Mouse (Mus musculus): ENCODE results near the gene Ppp1r15b.

Gene Ppp1r15b

DNA sequence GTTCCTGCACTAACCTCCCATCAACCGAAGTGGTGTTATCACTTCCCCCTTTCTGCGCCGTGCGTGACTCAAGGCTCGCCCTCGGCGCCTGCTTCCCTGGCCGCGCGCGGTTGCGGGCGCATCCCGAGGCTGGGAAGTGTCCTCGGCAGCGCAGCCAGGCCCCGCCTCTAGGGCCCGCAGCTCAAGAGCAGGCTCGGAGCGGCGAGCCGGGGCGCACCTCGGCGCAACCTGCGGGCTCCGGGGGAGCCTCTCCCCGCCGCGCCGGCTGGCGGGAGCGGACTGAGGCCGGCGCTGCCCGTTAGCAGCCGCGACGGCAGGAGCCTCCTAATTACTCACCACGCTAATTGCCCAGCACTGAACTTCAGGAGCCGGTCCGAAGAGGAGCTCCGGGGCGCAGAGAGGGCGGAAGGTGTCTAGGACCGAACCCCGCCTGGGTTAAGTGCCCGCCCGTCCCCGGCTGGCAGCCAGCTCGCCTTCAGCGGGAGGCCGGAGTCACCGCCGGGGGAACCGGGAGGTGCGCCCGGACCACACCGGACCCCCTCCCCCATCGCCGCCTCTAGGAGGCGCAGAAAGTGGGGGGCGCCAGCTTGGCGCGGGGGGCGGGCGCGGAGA is 33.0 kb downstream of the Ppp1r15b start, which contains the start of gene Plekha6:
TSS of gene Plekha6 (plus strand) at position 391 of the 612 bp plus-strand sequence.
- DNase-seq = no peak

DNA sequence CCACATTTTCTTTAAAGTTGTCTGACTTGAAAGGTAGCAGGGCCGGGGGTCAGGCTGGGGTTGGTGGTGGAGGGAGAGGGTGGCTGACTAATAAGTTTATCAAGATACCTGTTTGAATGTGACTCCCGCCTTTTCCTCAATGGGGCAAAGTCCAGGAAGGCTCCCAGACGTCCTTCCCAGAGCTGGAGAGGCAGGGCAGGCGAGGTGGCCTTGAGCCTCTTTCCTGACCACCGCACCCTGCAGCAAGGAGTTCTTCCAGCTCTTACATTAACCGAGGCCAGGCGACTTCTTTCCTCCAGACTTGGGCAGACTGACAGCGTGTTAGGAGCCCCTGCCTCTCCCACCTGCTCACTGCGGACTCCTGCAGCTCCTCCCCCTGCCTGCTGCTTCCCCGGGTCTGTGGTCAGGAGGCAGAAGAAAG is 33.7 kb downstream of the Ppp1r15b start:
- no peak for DNase-seq

DNA sequence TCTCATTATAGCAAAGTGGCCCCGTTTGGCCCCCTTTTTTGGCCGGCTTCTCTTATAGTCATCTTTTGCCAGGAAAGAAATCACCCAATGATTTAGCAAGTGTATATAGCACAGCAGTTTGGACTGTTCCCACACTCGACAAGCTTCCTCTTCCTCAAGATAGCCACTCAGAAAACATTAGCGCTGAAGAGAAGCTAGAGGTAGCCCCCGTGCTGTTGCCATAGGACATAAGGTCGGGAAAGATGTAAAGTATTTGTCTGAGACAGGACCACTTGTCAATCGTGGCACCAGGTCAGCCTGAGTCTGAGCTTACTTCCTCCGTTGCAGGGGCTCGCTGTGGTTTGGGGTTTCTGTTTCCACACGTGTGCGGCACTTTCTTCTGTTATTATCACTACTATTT is 34.2 kb downstream of the Ppp1r15b start:
- DNase-seq = no peak

DNA sequence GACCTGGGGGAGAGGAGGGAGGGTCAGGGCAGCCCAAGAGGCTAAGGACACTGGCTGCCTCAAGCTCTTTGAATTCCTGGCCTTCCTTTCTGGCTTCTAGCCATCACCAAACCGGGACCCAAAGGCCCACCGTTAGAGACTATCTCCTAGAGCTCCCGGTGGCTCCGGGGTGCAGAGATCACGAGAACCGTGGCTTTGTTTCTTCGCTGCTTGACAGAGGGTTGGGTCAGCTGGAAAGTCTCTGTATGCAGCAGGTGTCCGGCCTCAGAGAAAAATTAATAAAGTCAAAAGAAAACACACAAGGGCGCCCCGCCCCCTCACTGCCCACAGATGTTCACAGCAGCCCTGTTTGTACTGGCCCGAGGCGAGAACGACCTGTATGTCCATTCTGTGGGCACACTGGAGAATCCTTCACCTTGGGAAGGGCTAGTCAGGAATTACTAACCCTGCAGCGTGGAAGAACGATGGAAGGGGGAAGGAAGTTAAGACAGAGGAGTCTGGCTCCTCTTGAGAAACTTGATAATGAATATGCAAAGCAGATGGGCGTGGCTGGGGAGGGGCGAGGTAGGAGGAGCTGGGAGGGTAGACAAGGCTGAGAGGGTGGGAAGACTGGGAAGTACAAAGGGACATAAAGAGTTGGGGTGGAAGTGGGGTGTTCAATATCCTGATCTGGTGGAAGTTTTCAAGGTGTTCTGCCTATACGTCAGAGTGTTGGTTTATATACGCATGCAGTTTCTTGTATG is 37.5 kb downstream of the Ppp1r15b start:
- DNase-seq = no peak

DNA sequence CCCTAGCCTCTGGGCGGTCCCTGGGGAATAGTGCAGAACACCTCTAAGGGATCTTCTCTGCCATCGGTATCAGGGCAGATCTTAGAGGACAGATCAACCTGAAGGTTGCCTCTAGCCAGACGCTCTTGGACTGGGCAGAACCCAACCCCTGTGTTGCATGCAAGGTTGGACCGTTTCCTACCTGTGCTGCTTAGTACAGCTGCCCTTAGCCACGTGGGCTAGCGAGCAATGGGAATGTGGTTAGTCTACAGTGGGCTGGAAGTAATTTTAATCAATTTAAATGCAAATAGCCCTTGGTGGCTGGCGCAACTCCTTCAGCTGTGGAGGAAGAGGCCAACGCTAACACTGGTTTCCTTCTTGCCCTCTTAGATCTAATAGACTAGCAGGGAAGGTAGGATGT is 39.3 kb downstream of the Ppp1r15b start:
- no peak for DNase-seq

DNA sequence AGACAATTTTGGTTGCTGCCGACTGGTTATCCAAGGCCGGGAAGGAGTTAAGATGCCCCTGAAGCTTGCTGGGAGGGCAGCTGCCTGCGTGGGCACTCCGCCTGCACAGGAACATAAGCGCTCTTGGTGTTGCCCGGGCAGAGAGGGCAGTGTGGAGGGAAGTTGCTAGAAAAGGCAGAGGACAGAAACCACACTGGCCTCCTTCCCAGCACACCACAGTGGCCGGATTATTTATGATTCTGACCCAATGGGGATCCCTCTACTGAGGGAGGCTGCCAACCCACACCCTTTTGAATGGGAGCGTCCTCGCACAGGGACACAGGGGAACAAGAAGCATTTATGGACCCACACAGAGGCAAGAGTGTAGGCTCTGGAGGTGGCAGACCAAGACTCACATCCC is 40.4 kb downstream of the Ppp1r15b start:
- no peak for DNase-seq

DNA sequence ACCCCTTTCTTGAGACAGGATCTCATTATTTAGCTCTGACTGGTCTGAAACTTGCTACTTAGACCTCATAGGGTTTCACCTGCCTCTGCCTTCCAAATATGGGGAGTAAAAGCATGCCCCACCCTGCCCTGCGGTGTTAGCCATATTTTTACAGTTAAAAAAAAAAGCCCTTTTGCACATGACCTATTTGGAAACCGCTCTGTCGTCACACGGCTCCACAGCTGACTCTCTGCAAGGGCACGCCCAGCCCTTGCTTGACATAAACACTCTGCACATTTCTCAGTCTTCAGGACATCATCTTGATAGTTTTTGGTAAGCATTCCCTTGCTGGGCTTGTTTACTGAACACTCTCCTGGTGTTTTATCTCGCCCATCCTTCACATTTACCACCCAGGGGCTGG is 44.2 kb downstream of the Ppp1r15b start:
- DNase-seq = no peak

DNA sequence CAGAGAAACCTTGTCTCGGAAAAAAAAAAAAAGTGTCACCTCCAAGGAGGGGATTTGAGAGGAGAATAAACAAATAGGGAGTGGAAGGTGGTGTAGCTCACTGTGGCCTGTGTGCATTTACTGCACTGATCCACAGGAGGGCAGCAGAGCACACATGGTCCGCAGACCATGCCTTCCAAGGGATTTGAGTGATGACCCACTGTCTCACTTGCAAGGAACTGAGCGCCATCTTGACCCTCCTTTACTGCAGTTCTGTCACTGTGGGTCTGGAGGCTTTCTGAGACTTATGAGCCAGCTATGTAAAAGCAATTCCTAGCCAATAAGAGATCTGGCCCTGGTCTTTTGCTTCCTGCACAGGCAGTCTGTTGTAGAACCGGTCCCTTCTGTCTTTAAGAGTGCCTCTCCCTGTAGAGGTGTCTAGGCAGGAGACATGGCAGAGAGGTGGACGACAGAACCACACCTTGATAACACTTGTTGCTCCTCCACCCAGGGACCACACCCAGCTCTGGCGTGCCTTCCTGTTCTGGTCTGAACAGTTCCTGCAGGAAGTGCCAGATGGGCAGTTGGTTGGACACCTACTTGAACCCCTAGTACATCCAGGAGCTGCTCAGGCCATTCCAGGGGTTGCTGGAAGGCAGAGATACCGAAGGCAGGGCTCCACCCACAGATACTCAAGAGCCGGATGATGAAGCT is 46.7 kb downstream of the Ppp1r15b start:
- peak; percentile 56 for DNase-seq

DNA sequence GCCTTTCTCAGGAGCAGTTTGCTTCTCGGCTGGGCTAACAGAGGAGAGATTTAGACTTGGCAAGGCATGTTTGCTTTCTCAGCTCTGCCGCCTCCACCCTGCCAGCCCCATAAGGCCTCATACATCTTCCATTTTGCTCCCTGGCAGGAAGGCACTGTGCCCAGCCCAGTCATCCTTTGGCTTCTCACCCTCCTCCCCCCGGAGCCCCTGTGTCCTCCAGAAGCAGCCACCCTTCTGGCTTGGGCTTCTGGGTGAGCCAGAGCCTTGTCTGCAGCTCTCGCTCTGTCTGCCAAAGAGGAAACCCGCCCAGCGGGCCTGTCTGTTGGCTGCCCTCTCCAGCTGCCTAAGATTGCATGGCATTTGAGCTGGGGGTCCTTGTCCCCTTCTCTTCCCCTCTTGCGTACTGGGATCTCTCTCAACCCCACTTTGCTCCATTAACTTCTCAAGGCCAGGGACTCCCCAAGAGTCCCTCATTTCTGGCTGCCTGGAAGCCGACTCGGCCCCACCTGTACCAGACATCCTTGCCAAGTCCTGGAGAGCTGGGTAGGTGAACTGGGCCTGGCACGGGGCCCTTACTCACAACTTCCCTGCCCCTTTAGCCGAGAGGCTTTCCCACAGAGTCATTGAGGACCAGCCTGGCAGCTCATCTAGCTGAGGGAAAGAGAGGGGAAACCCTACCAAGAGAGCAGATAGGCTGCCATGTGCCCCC is 47.9 kb downstream of the Ppp1r15b start:
- DNase-seq = peak; percentile 75

DNA sequence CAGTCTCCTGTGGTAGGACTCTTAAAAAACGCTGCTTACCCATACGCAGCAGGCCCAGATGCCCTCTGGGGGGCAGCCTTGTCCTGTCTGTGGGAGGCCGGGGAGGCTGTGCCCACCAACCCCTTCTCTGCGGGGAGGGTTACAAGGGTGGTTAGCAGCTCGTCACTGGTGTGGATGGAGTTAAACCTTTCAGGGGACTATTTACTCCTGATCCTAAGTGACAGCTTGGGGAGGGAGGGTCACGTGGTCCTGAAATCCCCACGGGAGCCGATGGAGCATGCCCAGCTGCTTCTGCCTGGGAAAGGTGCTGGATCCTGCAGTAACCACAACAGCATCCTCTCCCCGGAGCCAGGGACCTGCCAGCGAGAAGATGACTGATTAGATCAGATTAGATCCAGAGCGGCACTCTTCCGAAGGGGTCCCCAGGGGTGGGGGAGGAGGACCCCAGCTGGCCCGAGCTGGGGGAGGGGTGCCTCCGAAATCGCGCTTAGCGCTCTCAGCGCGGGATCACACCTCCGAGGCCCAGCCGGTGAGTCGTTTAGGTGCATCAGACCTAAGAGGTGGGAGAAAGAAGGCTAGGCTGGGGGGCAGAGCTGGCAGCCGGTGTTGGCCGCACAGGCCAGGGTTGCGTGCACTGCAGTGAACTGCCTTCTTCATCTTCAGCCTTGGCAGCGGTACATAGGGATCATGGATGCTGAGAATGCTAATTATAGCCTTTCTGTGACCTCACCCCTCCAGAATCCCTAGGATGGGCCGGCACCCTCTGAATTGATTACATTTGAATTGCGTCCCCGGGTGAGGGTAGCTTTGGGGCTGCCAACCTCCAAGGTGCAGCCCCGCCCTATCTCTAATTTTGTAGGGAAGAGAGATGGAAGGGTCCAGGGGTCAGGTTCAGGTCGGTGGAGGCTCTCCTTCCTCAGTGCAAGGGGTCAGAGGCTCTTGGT is 50.4 kb downstream of the Ppp1r15b start:
- DNase-seq = peak; percentile 84

DNA sequence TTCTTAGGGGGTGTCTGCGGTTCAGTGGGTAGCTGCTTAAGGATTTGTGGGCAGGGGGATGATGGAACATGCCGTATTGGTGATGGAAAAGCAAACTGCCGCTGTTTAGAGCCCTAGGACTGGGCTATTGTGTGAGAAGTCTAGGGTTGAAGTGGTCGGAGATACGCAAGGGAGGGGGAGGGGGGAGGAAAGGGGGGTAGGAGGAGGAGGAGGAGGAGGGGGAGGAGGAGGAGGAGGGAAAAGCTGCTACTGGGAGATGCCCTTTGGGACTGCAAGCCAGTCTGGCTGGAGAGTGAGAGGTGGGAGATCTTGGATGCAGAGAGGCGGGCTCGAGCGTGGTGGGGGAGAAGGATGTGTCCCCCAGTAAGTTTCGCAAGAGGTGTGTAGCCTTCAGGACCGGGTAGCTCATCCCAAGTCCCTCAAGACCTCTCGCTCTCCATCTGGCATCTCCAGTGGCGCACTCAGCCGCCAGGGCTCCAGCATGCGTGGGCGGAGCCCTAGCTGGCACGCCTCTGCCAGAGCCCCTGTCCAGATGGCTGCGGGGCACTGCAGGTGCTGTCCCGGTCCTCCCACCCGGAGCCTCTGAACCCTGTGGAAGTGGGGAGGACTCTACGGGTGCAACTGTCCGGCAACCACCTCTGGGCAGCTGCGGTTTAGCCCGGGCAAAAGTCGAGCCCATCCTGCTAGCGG is 51.2 kb downstream of the Ppp1r15b start:
- DNase-seq = peak; percentile 73

DNA sequence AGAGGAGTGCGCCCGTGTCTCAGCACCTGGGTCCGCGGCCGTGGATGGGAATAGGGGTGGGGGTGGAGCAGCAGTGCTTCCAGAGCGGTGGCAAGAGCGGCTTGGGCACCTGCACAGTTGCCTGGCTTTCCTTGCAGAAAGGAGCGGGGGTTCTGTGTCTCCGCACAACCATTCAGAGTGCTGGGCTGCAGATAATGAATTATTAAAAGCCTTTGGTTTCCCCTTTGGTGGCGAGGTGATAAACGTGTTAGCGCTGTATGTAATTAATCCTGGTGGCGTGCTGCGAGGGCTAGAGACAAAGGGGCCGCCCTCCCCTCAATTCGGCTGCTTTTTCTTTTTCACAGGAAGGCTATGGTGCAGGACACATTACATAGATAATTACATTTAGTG is 51.8 kb downstream of the Ppp1r15b start:
- DNase-seq = no peak

DNA sequence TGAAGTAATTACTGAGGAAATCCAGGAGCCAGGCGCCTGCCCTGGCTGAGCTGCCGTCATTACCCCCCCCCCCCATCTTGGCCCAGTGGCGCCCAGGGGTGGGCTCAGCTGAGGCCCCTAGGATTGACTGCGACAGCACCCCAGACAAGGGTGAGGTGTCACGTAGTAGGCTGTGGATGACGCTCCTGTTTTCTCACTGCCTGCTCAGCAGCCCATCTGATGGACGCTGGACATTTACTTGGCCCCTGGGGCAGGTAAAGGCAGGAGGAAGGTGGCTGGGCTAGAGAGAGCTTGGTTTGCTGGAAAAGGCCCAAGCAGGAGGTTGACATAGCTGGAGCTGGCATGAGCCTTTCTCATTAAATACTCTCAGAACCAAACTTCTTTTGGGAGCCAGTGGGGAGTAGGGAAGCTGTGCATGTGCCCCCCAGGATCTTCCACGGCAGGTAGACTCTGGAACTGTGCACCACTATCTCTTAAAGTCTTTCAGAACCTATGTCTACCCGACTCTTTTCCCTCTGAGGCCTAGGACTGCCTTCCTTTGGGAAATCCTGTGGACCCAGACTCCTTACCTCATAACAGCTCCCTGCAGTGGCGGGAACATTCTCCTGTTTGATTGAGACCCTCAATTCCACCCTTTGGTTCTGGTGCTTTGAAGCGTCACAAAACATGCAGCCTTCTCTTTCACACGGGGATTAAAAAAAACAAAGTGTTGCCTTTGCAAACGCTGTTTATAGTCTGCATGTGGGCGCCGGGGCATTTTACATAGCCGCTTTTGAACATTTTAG is 52.4 kb downstream of the Ppp1r15b start:
- no peak for DNase-seq

DNA sequence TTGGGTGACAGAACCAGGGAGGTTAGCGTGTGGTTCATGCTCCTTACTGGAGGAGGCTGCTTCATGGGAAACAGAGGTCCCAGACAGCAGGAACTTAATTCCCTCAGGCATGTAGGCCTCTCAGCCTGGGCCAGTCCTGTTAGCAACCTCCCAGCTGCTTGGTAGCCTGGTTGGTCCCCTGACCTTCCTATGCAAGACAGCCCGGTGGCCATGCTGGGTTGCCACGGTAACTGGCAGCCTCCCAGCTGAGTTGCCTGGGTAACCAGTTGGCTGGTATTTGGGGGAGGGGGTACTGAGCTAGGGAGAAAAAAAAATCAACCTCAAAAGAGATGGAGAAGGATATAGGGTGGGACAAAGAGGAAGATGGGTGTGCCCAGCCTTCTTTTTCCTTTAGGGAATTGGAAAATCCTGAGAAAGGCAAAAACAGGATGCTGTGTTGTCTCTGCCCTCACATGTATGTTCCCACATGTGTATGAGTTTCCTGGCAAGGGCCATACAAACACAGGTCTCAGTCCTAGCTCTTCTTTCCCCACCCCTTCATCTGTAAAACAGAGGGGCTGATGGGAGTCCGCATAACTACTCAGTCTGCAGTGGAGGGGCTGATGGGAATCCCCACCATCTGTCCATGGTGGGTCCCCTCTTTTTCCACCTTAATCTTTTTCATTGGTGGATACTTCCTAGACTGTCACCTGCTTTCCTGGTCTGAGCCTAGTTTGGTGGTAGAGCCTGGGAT is 57.2 kb downstream of the Ppp1r15b start:
- DNase-seq = no peak

DNA sequence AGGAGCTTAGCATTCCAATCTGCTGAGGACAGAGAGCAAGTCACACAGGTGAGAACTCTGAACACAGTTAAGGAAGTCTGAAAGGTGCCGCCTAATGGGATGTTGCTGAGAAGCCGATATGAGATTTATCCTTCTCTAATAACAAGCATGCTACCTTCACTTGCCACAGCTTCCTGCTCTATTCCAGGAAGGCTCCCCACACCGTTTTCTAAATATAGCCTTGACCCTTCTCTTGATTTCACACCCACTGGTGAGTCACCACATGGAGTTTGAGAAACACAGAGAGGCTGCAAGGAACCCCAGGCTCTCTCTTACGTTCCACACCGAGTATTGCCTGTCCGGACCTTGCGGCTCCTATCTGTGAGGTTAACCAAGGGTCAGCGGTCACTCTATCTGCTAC is 57.8 kb downstream of the Ppp1r15b start:
- DNase-seq = no peak
